Mouse (Mus musculus) intestine, postnatal 0 days (tissue): ENCODE measurements at regions not wholly inside any gene's neighbourhood (a gene's known extent, or its start where the extent isn't known, plus 50 kb on each side); places are given as distances from the start of the nearest gene placed in this dataset.

Experiments used
- ATAC-seq: fragments of 200-750 bp; cut with Nextera tagmentation; 2 replicates; pipeline ENCODE4 v1.8.0; 2017; ENCODE audit warnings: mild to moderate bottlenecking, moderate TSS enrichment, moderate library complexity
- H3K27ac ChIP-seq: fragments of 300-500 bp; sonication (generic); 2 replicates; pipeline ENCODE4 v1.5.1; 2014; ENCODE audit warnings: mild to moderate bottlenecking, low read depth, low read length, moderate library complexity
- H3K27me3 ChIP-seq: fragments of 300-500 bp; sonication (generic); replicated peaks from 2 replicates; pipeline ENCODE4 v1.6.1; 2014; ENCODE audit warnings: low read length, mixed read lengths; ENCODE audit not compliant: control insufficient read depth, insufficient read depth
- H3K36me3 ChIP-seq: fragments of 300-500 bp; sonication (generic); 2 replicates; pipeline ENCODE4 v1.6.1; 2014; ENCODE audit warnings: mild to moderate bottlenecking, moderate library complexity; ENCODE audit not compliant: control insufficient read depth, insufficient read depth
- H3K4me1 ChIP-seq: fragments of 300-500 bp; sonication (generic); replicated peaks from 2 replicates; pipeline ENCODE4 v1.6.1; 2014; ENCODE audit warnings: antibody characterized with exemption, low read length, mixed read lengths; ENCODE audit not compliant: control insufficient read depth, insufficient read depth
- H3K4me2 ChIP-seq: fragments of 300-500 bp; sonication (generic); replicated peaks from 2 replicates; pipeline ENCODE4 v1.6.1; 2014; ENCODE audit warnings: low read depth, mild to moderate bottlenecking, moderate library complexity
- H3K4me3 ChIP-seq: fragments of 300-500 bp; sonication (generic); 2 replicates; pipeline ENCODE4 v1.5.1; 2014; ENCODE audit warnings: low read depth, low read length
- H3K9ac ChIP-seq: fragments of 300-500 bp; sonication (generic); 2 replicates; pipeline ENCODE4 v1.6.1; 2014; ENCODE audit warnings: mild to moderate bottlenecking, low read depth, low read length
- H3K9me3 ChIP-seq: fragments of 300-500 bp; sonication (generic); 2 replicates; pipeline ENCODE4 v1.6.1; 2016; ENCODE audit warnings: mixed run types; ENCODE audit not compliant: control insufficient read depth
- CTCF ChIP-seq: sonication (generic); IDR thresholded peaks from 2 replicates; pipeline ENCODE4 v1.5.1; 2016; ENCODE audit warnings: low read depth, mild to moderate bottlenecking, control low read depth, antibody characterized with exemption, moderate library complexity
- WGBS: fragments of 180-500 bp; shearing (Covaris S2); extraction: QIAGEN DNeasy Blood & Tissue Kit; methylation state at CpG from one replicate; pipeline ENCODE4 v1.1.7; 2014; 5-methylcytosine and 5-hydroxymethylcytosine counted together

- Histone ChIP-seq H3K9me3 (no peaks in the 10 kb centered on the region), H3K36me3 (no peaks in the 10 kb centered on the region), H3K4me2 (no peak overlapping the region), H3K4me3 (no peak overlapping the region), H3K27ac (no peak overlapping the region), H3K9ac (no peak overlapping the region), H3K27me3 (no peaks in the 10 kb centered on the region), H3K4me1 (no peaks in the 10 kb centered on the region)
- 67% methylated on average over 3 of the region's 3 CpGs for WGBS
- TF ChIP-seq CTCF, result no peak; the same call in 1 of the 2 replicates
- ATAC-seq, result no peak
Measured at GRCm38 (mm10) chr10:125884563-125884962, 81.4 kb upstream of the Lrig3 start.

DNA sequence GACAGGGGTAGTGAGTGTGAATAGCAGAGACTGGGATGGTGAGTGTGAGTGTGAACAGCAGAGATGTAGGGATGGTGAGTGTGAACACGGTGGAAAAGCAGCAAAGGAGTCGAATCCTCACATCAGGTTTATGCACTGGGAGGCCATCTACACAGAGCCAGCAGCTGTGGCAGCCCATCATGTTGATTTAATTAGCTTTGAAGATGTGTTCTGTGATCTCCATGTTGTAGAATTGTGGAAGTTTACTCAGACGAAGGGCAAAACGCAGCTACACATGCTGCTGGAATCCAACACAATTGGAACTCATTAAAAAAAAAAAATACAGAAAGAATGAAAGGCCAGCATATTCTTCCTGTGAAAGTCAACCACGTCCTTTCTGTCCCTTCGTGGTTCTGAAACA is 80.2 kb upstream of the Lrig3 start:
- Histone ChIP-seq H3K4me2 (no peak overlapping the region), H3K27ac (no peak overlapping the region), H3K4me1 (no peaks in the 10 kb centered on the region), H3K9ac (no peak overlapping the region), H3K36me3 (no peaks in the 10 kb centered on the region), H3K9me3 (no peaks in the 10 kb centered on the region), H3K4me3 (no peak overlapping the region), H3K27me3 (no peaks in the 10 kb centered on the region)
- WGBS, result 65% methylated on average over 6 of the region's 6 CpGs
- no peak for ATAC-seq
- TF ChIP-seq CTCF, result no peak

GRCm38 (mm10) chr10:125892122-125892521 is 73.8 kb upstream of the Lrig3 start:
- whole genome bisulfite sequencing, result 69% methylated on average over 7 of the region's 7 CpGs
- H3K4me3 ChIP-seq, result no peak overlapping the region
- ATAC-seq, result no peak
- H3K4me1 ChIP-seq, result no peaks in the 10 kb centered on the region
- no peak overlapping the region for H3K27ac ChIP-seq
- H3K27me3 ChIP-seq, result no peaks in the 10 kb centered on the region
- H3K4me2 ChIP-seq, result no peak overlapping the region
- no peaks in the 10 kb centered on the region for H3K9me3 ChIP-seq
- H3K9ac ChIP-seq, result no peak overlapping the region
- H3K36me3 ChIP-seq, result no peaks in the 10 kb centered on the region
- no peak for TF ChIP-seq CTCF

DNA sequence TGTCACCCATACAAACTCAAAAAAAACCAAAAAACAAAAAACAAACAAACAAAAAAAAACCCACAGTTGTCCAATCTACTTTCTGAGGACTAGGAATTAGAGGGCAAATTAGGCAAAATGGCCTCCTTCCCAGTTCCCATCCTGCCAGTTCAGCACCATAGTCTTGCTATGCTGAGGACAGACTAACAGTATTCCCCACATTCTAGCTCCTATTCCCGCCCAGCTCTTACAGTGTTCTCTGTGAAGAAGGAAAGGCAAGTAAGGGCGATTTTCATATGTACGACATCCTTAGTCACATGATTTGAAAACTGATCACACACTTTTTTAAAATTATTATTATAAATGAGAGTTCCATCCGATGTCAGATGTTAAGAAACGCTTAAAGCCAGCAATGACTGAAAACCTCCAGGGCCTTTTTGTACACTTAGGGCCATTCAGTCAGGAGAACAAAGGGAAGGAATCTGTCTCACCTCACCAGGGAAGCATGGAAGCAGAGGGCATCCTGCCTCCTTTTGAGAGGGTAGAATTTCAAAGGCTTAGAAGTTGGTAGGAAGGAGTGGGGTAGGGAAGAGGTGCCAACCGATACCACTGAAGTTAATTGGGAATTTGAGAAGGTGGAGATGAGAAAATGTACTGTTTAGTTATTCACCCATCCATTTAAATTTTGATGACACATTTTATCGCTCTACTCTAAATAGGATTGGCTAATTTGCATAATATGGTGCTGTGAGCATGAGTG is 70.1 kb upstream of the Lrig3 start:
- no peaks in the 10 kb centered on the region for H3K4me1 ChIP-seq
- no peaks in the 10 kb centered on the region for H3K36me3 ChIP-seq
- no peak overlapping the region for H3K4me2 ChIP-seq
- no peak for TF ChIP-seq CTCF
- H3K4me3 ChIP-seq, result no peak overlapping the region
- WGBS, result 78% methylated on average over 7 of the region's 7 CpGs
- no peak overlapping the region for H3K27ac ChIP-seq
- ATAC-seq, result no peak
- no peaks in the 10 kb centered on the region for H3K27me3 ChIP-seq
- no peak overlapping the region for H3K9ac ChIP-seq
- no peaks in the 10 kb centered on the region for H3K9me3 ChIP-seq

- H3K4me1 ChIP-seq, result no peaks in the 10 kb centered on the region
- no peak for ATAC-seq
- no peaks in the 10 kb centered on the region for H3K27me3 ChIP-seq
- WGBS, result 57% methylated on average over 5 of the region's 5 CpGs
- H3K4me3 ChIP-seq, result no peak overlapping the region
- H3K9ac ChIP-seq, result no peak overlapping the region
- H3K27ac ChIP-seq, result no peak overlapping the region
- no peaks in the 10 kb centered on the region for H3K9me3 ChIP-seq
- H3K36me3 ChIP-seq, result no peaks in the 10 kb centered on the region
- TF ChIP-seq CTCF, result no peak
- H3K4me2 ChIP-seq, result no peak overlapping the region
Measured at GRCm38 (mm10) chr10:125896646-125897045, 69.3 kb upstream of the Lrig3 start.

- Histone ChIP-seq H3K36me3 (no peaks in the 10 kb centered on the region), H3K4me1 (no peaks in the 10 kb centered on the region), H3K27me3 (no peaks in the 10 kb centered on the region), H3K9me3 (no peaks in the 10 kb centered on the region), H3K27ac (no peak overlapping the region), H3K9ac (no peak overlapping the region), H3K4me3 (no peak overlapping the region), H3K4me2 (no peak overlapping the region)
- ATAC-seq, result no peak
- WGBS, result 83% methylated on average over 4 of the region's 4 CpGs
- TF ChIP-seq CTCF, result no peak
Measured at GRCm38 (mm10) chr10:125899504-125899903, 66.5 kb upstream of the Lrig3 start.
